Mouse (Mus musculus) C2C12 (cell line): ENCODE data around the gene Actl6a.

ENCODE experiments used
- CEBPB ChIP-seq: IDR thresholded peaks from one replicate; pipeline ENCODE4 v1.6.1; 2011; ENCODE audit warnings: low read depth, mild to moderate bottlenecking, control low read depth, moderate library complexity
- CTCF ChIP-seq: IDR thresholded peaks from one replicate; pipeline ENCODE4 v1.5.1; 2011; ENCODE audit not compliant: control insufficient read depth, insufficient read depth, insufficient read length
- FOSL1 ChIP-seq: IDR thresholded peaks from one replicate; pipeline ENCODE4 v1.8.0; 2011; ENCODE audit warnings: mild to moderate bottlenecking, low read length; ENCODE audit not compliant: poor library complexity, insufficient read depth, severe bottlenecking
- MAX ChIP-seq: IDR thresholded peaks from one replicate; pipeline ENCODE4 v1.6.1; 2011; ENCODE audit warnings: mild to moderate bottlenecking, control low read depth
- MYOD1 ChIP-seq: IDR thresholded peaks from one replicate; pipeline ENCODE4 v1.6.1; 2011; ENCODE audit warnings: low read depth; ENCODE audit not compliant: control insufficient read depth, insufficient read length
- MYOG ChIP-seq: IDR thresholded peaks from one replicate; pipeline ENCODE4 v1.6.1; 2011; ENCODE audit not compliant: control insufficient read depth, insufficient read length; ENCODE audit errors: extremely low read depth
- USF1 ChIP-seq: IDR thresholded peaks from one replicate; pipeline ENCODE4 v1.6.1; 2011; ENCODE audit warnings: low read depth, mild to moderate bottlenecking, control low read depth, moderate library complexity

- TF ChIP-seq MYOG (no peak), CTCF (no peak), USF1 (no peak), MYOD1 (no peak), FOSL1 (no peak), MAX (no peak), CEBPB (no peak)
These were observed 49.6 kb upstream of the Actl6a start for GRCm38 (mm10) chr3:32656398-32656994.
